ENCODE assay signal across 10 mouse cellular contexts in the genomic region with DNA sequence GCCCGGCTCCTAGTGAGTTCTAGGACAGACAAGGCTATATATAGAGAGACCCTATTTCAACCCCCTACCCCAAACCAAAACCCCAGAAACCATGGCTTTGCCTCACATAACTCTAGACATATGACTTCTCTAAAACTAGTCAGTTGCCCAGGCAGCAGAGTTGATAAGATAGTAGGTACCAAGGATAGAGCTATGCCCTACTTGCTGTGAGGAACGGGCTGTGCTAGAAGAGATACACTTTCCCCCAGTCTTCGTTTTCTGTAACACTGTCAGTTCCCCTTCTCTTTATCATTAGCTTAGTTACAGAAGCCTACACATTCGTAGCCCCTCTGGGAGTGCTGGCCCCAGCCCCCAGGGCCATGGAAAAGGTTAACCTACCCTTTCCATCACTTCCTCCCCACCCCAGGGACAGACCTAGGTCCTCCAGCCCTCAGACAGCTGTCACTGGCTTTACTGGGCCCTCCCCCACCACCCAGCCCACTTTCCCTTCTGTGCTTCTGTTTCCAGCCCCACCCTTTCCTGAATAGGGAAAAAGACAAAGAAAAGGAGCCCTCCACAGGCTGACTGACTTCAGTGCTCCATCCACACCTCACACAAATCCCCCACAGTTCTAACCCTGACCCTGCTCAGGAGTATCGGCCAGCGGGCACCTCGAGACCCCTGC. TPM values are rescaled to one million over a fixed set of nuclear protein-coding genes. Genes with fewer than 3 reads are reported as not detected.
A peak's percentile ranks its signal among the peaks of the same experiment; 100 is the strongest.
DNase-seq lines count a peak whose midpoint lies in the region; ATAC-seq and TF ChIP-seq lines count a peak whose summit lies in the region.
"Had no signal": no experiment of that assay in that cellular context is flagged by ENCODE, and none has a peak within 500 bp of the region (broad histone marks: within the 10 kb centered on the region; RNA-seq: fewer than 3 reads in every experiment).

No protein-coding gene starts in this region.

- peaks cover 51% of the 10 kb centered on the region for H3K4me1 ChIP-seq in liver, embryonic 11.5 days (replicated peaks; ENCODE audit: control insufficient read depth, insufficient read depth, low read length)
- H3K4me1 ChIP-seq in liver, postnatal 0 days (ENCODE audit: insufficient read depth) = peaks cover 12% of the 10 kb centered on the region
- H3K4me1 ChIP-seq in embryonic facial prominence, embryonic 12.5 days = peaks cover 50% of the 10 kb centered on the region
- peaks cover 92% of the 10 kb centered on the region for H3K4me1 ChIP-seq in midbrain, embryonic 15.5 days

- no peak overlapping the region for H3K27ac ChIP-seq in liver, embryonic 11.5 days (ENCODE audit: low read depth, low read length)
- no peak overlapping the region for H3K27ac ChIP-seq in liver, postnatal 0 days (ENCODE audit: low read depth)
- no peak overlapping the region for H3K27ac ChIP-seq in embryonic facial prominence, embryonic 12.5 days
- H3K27ac ChIP-seq in midbrain, embryonic 15.5 days = peak overlapping the region; percentile 95

- TF ChIP-seq EP300 in liver, postnatal 0 days (IDR thresholded peaks at IDR 0.05; ENCODE audit: low read depth) = no peak

- no peak for TF ChIP-seq CTCF in liver, postnatal 0 days (IDR thresholded peaks at IDR 0.05; ENCODE audit: low read depth)

- 0 out of 2 replicates have a peak, but pooled peaks have one; percentile 37 for ATAC-seq in liver, embryonic 11.5 days (replicated peaks; ENCODE audit: low FRiP score)
- no peak for ATAC-seq in liver, postnatal 0 days
- ATAC-seq in embryonic facial prominence, embryonic 12.5 days (ENCODE audit: insufficient number of reproducible peaks, insufficient read depth, low FRiP score, low TSS enrichment) = no peak
- peak; percentile 18 for ATAC-seq in midbrain, embryonic 15.5 days (replicated peaks)

- peak overlapping the region; percentile 80 for H3K4me2 ChIP-seq in liver, embryonic 11.5 days
- H3K4me2 ChIP-seq in liver, postnatal 0 days (ENCODE audit: low read depth, low read length) = no peak overlapping the region
- peak overlapping the region; percentile 54 for H3K4me2 ChIP-seq in embryonic facial prominence, embryonic 12.5 days (replicated peaks)
- H3K4me2 ChIP-seq in midbrain, embryonic 15.5 days = peak overlapping the region; percentile 76

- H3K9me3 ChIP-seq in liver, embryonic 11.5 days (ENCODE audit: control insufficient read depth, low read length) = no peaks in the 10 kb centered on the region
- H3K9me3 ChIP-seq in liver, postnatal 0 days (ENCODE audit: low read length) = no peaks in the 10 kb centered on the region
- no peaks in the 10 kb centered on the region for H3K9me3 ChIP-seq in embryonic facial prominence, embryonic 12.5 days
- H3K9me3 ChIP-seq in midbrain, embryonic 15.5 days = no peaks in the 10 kb centered on the region

- 0 out of 2 replicates have a peak, but pooled peaks cover 3% of the 10 kb centered on the region for H3K36me3 ChIP-seq in liver, embryonic 11.5 days (ENCODE audit: control insufficient read depth, insufficient read depth, low read length)
- H3K36me3 ChIP-seq in liver, postnatal 0 days (replicated peaks; ENCODE audit: insufficient read depth, low read length) = no peaks in the 10 kb centered on the region
- peaks cover 34% of the 10 kb centered on the region for H3K36me3 ChIP-seq in embryonic facial prominence, embryonic 12.5 days
- H3K36me3 ChIP-seq in midbrain, embryonic 15.5 days (replicated peaks) = no peaks in the 10 kb centered on the region

- no peak overlapping the region for H3K4me3 ChIP-seq in liver, embryonic 11.5 days (ENCODE audit: low read depth, low read length)
- no peak overlapping the region for H3K4me3 ChIP-seq in liver, postnatal 0 days (ENCODE audit: low read depth, low read length)
- no peak overlapping the region for H3K4me3 ChIP-seq in embryonic facial prominence, embryonic 12.5 days
- peak overlapping the region; percentile 56 for H3K4me3 ChIP-seq in midbrain, embryonic 15.5 days

- 55% methylated on average over 7 of the region's 7 CpGs for WGBS in liver, embryonic 11.5 days
- WGBS in liver, postnatal 0 days (ENCODE audit: insufficient replicate concordance) = 65% methylated on average over 7 of the region's 7 CpGs
- WGBS in embryonic facial prominence, embryonic 12.5 days = 87% methylated on average over 7 of the region's 7 CpGs
- 60% methylated on average over 7 of the region's 7 CpGs for WGBS in midbrain, embryonic 15.5 days

- peak overlapping the region; percentile 22; the same call in 1 of the 2 replicates for H3K9ac ChIP-seq in liver, embryonic 11.5 days (ENCODE audit: low read depth, low read length)
- H3K9ac ChIP-seq in liver, postnatal 0 days (replicated peaks) = no peak overlapping the region
- no peak overlapping the region for H3K9ac ChIP-seq in embryonic facial prominence, embryonic 12.5 days
- H3K9ac ChIP-seq in midbrain, embryonic 15.5 days = peak overlapping the region; percentile 79

- H3K27me3 ChIP-seq in liver, embryonic 11.5 days (replicated peaks; ENCODE audit: control insufficient read depth, insufficient read depth, low read length) = no peaks in the 10 kb centered on the region
- H3K27me3 ChIP-seq in liver, postnatal 0 days (ENCODE audit: insufficient read depth, low read length) = no peaks in the 10 kb centered on the region
- no peaks in the 10 kb centered on the region for H3K27me3 ChIP-seq in embryonic facial prominence, embryonic 12.5 days
- H3K27me3 ChIP-seq in midbrain, embryonic 15.5 days (replicated peaks) = no peaks in the 10 kb centered on the region

- DNase-seq in liver, embryonic 11.5 days (ENCODE audit: low spot score) = no peak
- DNase-seq in liver, postnatal 0 days = no peak
- DNase-seq in heart, postnatal 4 days = peak; percentile 32
- no peak for DNase-seq in ovary, postnatal 14 days (ENCODE audit: low spot score)
- DNase-seq in left cerebral cortex, adult 11 months (ENCODE audit: low spot score) = no peak
- no peak for DNase-seq in gastrocnemius, postnatal 25 days
- DNase-seq: kidney, adult 18-20 months; left cerebral cortex, postnatal 4 days had no signal

RNA-seq across cellular contexts. Expression of gene Agrn, which starts 12.9 kb away (rescaled TPM):
- 31.6 and 35.5 TPM in 2 replicates for polyA plus RNA-seq in liver, embryonic 11.5 days (2014; fragmentation: Nextera tagmentation; extraction: Ambion mirVana)
- 4.4 and 5.2 TPM in 2 replicates for polyA plus RNA-seq in liver, postnatal 0 days (2015; fragmentation: Nextera tagmentation; extraction: Ambion mirVana)
- 100.0 and 101 TPM in 2 replicates for polyA plus RNA-seq in embryonic facial prominence, embryonic 12.5 days (2016; fragmentation: Nextera tagmentation; extraction: Ambion mirVana)
- 100 to 1,000 TPM; 112 TPM for total RNA-seq in heart, postnatal 4 days (2021)
- 141 and 142 TPM in 2 replicates for polyA plus RNA-seq in midbrain, embryonic 15.5 days (2015; fragmentation: Nextera tagmentation; extraction: Ambion mirVana)
- total RNA-seq in gastrocnemius, postnatal 25 days (2021) = 10 to 100 TPM in 1 of 2 experiments, 1 to 10 TPM in 1; 9.7 to 11.3 TPM

RNA-seq across cellular contexts. Expression of gene Isg15, which starts 16.2 kb away (rescaled TPM):
- polyA plus RNA-seq in liver, embryonic 11.5 days (2014; fragmentation: Nextera tagmentation; extraction: Ambion mirVana) = 0.47 and 0.51 TPM in 2 replicates
- 33.0 and 39.8 TPM in 2 replicates for polyA plus RNA-seq in liver, postnatal 0 days (2015; fragmentation: Nextera tagmentation; extraction: Ambion mirVana)
- polyA plus RNA-seq in embryonic facial prominence, embryonic 12.5 days (2016; fragmentation: Nextera tagmentation; extraction: Ambion mirVana) = 1.1 and 1.3 TPM in 2 replicates
- 1 to 10 TPM; 1.3 to 1.4 TPM for total RNA-seq in heart, postnatal 4 days (2021)
- 2.2 and 3.8 TPM in 2 replicates for polyA plus RNA-seq in midbrain, embryonic 15.5 days (2015; fragmentation: Nextera tagmentation; extraction: Ambion mirVana)
- total RNA-seq in gastrocnemius, postnatal 25 days (2021) = 1 to 10 TPM; 1.0 to 1.1 TPM
- total RNA-seq: left cerebral cortex, postnatal 4 days had no signal

RNA-seq across cellular contexts. Expression of gene AW011738, which starts 18.7 kb away (rescaled TPM):
- polyA plus RNA-seq in liver, embryonic 11.5 days (2014; fragmentation: Nextera tagmentation; extraction: Ambion mirVana) = 0.08 and 0.73 TPM in 2 replicates
- 1.7 and 1.9 TPM in 2 replicates for polyA plus RNA-seq in liver, postnatal 0 days (2015; fragmentation: Nextera tagmentation; extraction: Ambion mirVana)
- 2.0 and 3.1 TPM in 2 replicates for polyA plus RNA-seq in embryonic facial prominence, embryonic 12.5 days (2016; fragmentation: Nextera tagmentation; extraction: Ambion mirVana)
- total RNA-seq in heart, postnatal 4 days (2021) = 1 to 10 TPM; 7.6 to 7.7 TPM
- 4.0 and 4.9 TPM in 2 replicates for polyA plus RNA-seq in midbrain, embryonic 15.5 days (2015; fragmentation: Nextera tagmentation; extraction: Ambion mirVana)
- total RNA-seq in gastrocnemius, postnatal 25 days (2021) = 1 to 10 TPM; 2.9 to 3.9 TPM

RNA-seq across cellular contexts. Expression of gene Perm1, which starts 31.2 kb away (rescaled TPM):
- 0.25 TPM in 2 replicates for polyA plus RNA-seq in liver, embryonic 11.5 days (2014; fragmentation: Nextera tagmentation; extraction: Ambion mirVana)
- 0.08 and 0.19 TPM in 2 replicates for polyA plus RNA-seq in liver, postnatal 0 days (2015; fragmentation: Nextera tagmentation; extraction: Ambion mirVana)
- polyA plus RNA-seq in embryonic facial prominence, embryonic 12.5 days (2016; fragmentation: Nextera tagmentation; extraction: Ambion mirVana) = 0.70 and 1.1 TPM in 2 replicates
- 100 to 1,000 TPM in 1 of 2 experiments, 10 to 100 TPM in 1; 91.2 to 106 TPM for total RNA-seq in heart, postnatal 4 days (2021)
- polyA plus RNA-seq in midbrain, embryonic 15.5 days (2015; fragmentation: Nextera tagmentation; extraction: Ambion mirVana) = 2.2 and 2.4 TPM in 2 replicates
- total RNA-seq in gastrocnemius, postnatal 25 days (2021) = 100 to 1,000 TPM; 169 to 182 TPM

RNA-seq across cellular contexts. Expression of gene Plekhn1, which starts 50.2 kb away (rescaled TPM):
- polyA plus RNA-seq in liver, embryonic 11.5 days (2014; fragmentation: Nextera tagmentation; extraction: Ambion mirVana) = 9.1 and 11.8 TPM in 2 replicates
- polyA plus RNA-seq in liver, postnatal 0 days (2015; fragmentation: Nextera tagmentation; extraction: Ambion mirVana) = 2.0 and 2.3 TPM in 2 replicates
- polyA plus RNA-seq in embryonic facial prominence, embryonic 12.5 days (2016; fragmentation: Nextera tagmentation; extraction: Ambion mirVana) = 32.5 and 35.7 TPM in 2 replicates
- 10 to 100 TPM in 1 of 2 experiments, 1 to 10 TPM in 1; 9.1 to 10.2 TPM for total RNA-seq in heart, postnatal 4 days (2021)
- polyA plus RNA-seq in midbrain, embryonic 15.5 days (2015; fragmentation: Nextera tagmentation; extraction: Ambion mirVana) = 29.1 and 30.1 TPM in 2 replicates
- total RNA-seq in gastrocnemius, postnatal 25 days (2021) = 1 to 10 TPM; 5.4 to 6.9 TPM

Comparison
In these comparisons a context has a peak if more than half of its experiments do, and no peak if none do; other contexts are left out.
1. ATAC-seq: peak in liver, embryonic 11.5 days (single experiment) and midbrain, embryonic 15.5 days (single experiment); none in liver, postnatal 0 days (single experiment) and embryonic facial prominence, embryonic 12.5 days (single experiment).
2. H3K9ac ChIP-seq: peak in liver, embryonic 11.5 days (single experiment) and midbrain, embryonic 15.5 days (single experiment); none in liver, postnatal 0 days (single experiment) and embryonic facial prominence, embryonic 12.5 days (single experiment).